Mouse (Mus musculus) thymus, postnatal 0 days (tissue): Measurements from ENCODE around the gene Pglyrp2. TPM values are rescaled to one million over a fixed set of nuclear protein-coding genes. Genes with fewer than 3 reads are reported as not detected.

Experiments used
- DNase-seq: peaks from one replicate; pipeline ENCODE4 v3.0.0-alpha.2; 2015; ENCODE audit warnings: low spot score
- polyA plus RNA-seq: library from polyadenylated mRNA; unstranded; fragments of >200 nt; fragmentation: Nextera tagmentation; extraction: Ambion mirVana; gene quantifications from 2 replicates; pipeline ENCODE4 v1.2.1, GENCODE M21; 2015

The Pglyrp2 gene
- polyA plus RNA-seq, 1 experiment from 2014 or later, result 32.4 TPM

- peak; percentile 93 for DNase-seq
Measured at GRCm38 (mm10) chr17:32402779-32403157, 21.2 kb downstream of the Pglyrp2 start.

- DNase-seq, result peak; percentile 48
Measured at GRCm38 (mm10) chr17:32402011-32402778, 21.8 kb downstream of the Pglyrp2 start.

- DNase-seq, result no peak
Measured at GRCm38 (mm10) chr17:32396266-32396665, 27.7 kb downstream of the Pglyrp2 start.

GRCm38 (mm10) chr17:32393944-32394343 is 30.0 kb downstream of the Pglyrp2 start:
- no peak for DNase-seq

- DNase-seq, result peak; percentile 93
Measured at GRCm38 (mm10) chr17:32389101-32389659, 34.8 kb downstream of the Pglyrp2 start, which contains the start of gene Wiz. Gene Wiz, minus strand, starts transcription at chr17:32389439.

GRCm38 (mm10) chr17:32388370-32389100 is 35.4 kb downstream of the Pglyrp2 start:
- DNase-seq, result no peak

GRCm38 (mm10) chr17:32387986-32388369 is 36.0 kb downstream of the Pglyrp2 start:
- DNase-seq, result no peak

GRCm38 (mm10) chr17:32386659-32387432 is 37.1 kb downstream of the Pglyrp2 start:
- DNase-seq, result peak; percentile 74

GRCm38 (mm10) chr17:32383661-32384060 is 40.3 kb downstream of the Pglyrp2 start:
- DNase-seq, result no peak

GRCm38 (mm10) chr17:32382576-32382975 is 41.4 kb downstream of the Pglyrp2 start:
- DNase-seq, result no peak

GRCm38 (mm10) chr17:32378786-32379185 is 45.2 kb downstream of the Pglyrp2 start:
- no peak for DNase-seq

GRCm38 (mm10) chr17:32377137-32377536 is 46.8 kb downstream of the Pglyrp2 start:
- no peak for DNase-seq

- no peak for DNase-seq
Measured at GRCm38 (mm10) chr17:32376475-32376874, 47.5 kb downstream of the Pglyrp2 start.

- peak; percentile 40 for DNase-seq
Measured at GRCm38 (mm10) chr17:32368991-32369578, 54.9 kb downstream of the Pglyrp2 start.

- DNase-seq, result no peak
Measured at GRCm38 (mm10) chr17:32367706-32368105, 56.3 kb downstream of the Pglyrp2 start.

GRCm38 (mm10) chr17:32365296-32365695 is 58.7 kb downstream of the Pglyrp2 start:
- no peak for DNase-seq

- no peak for DNase-seq
Measured at GRCm38 (mm10) chr17:32364850-32365249, 59.1 kb downstream of the Pglyrp2 start.

- peak; percentile 88 for DNase-seq
Measured at GRCm38 (mm10) chr17:32364331-32364730, 59.6 kb downstream of the Pglyrp2 start.

- DNase-seq, result peak; percentile 14
Measured at GRCm38 (mm10) chr17:32363821-32364301, 60.1 kb downstream of the Pglyrp2 start.

GRCm38 (mm10) chr17:32362686-32363085 is 61.3 kb downstream of the Pglyrp2 start:
- no peak for DNase-seq
